Mouse (Mus musculus) erythroblast, embryonic 14.5 days (primary cell): Measurements from ENCODE around the gene Ndufa13.

ENCODE experiments used
- GATA1 ChIP-seq: IDR thresholded peaks from 2 replicates; pipeline ENCODE4 v1.6.1; 2012; ENCODE audit warnings: low read length, inconsistent platforms, mixed read lengths
- TAL1 ChIP-seq: IDR thresholded peaks from 3 replicates; pipeline ENCODE4 v1.6.1; 2012; ENCODE audit warnings: low read length, inconsistent platforms, mixed read lengths

- TF ChIP-seq TAL1 (no peak), GATA1 (no peak)
Measured at GRCm38 (mm10) chr8:69877396-69877795, 25.0 kb downstream of the Ndufa13 start.
